Mouse (Mus musculus): ENCODE results near the gene Sobp.

DNA sequence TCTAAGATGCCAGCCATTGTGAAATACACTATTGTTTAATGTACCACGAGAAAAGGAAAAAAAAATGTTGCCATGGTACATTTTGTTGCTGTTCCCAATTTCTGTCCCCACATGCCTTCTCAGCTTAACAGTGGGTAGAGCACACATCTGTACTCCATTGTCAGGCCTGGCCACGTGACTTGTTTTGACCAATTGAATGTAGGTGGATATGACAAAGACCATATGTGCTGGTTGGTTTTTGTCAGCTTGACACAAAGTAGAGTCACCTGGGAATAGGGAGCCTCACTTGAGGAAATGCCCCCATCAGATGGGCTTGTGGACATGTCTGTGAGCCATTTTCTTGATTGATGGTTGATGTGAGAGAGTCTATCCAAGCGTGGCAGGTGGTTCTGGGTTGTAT lies 29.5 kb upstream of the Sobp start:
- no peak for TF ChIP-seq CTCF (IDR thresholded peaks at IDR 0.05; ENCODE audit: borderline replicate concordance, insufficient read depth, low read depth, low read length)
- no peak for TF ChIP-seq POLR2A (IDR thresholded peaks at IDR 0.05; ENCODE audit: borderline replicate concordance, insufficient read depth, low read length)

Data from cerebellum, adult 2 months (tissue).